Mouse (Mus musculus): ENCODE results near the gene Gm43552. TPM values are rescaled to one million over a fixed set of nuclear protein-coding genes. Genes with fewer than 3 reads are reported as not detected.

Gm43552 gene
- total RNA-seq, 2 experiments from 2014 or later, result not detected

Other genes starting within 250 kb of the Gm43552 start
- gene Rfc1, start 157.2 kb downstream of the Gm43552 start, total RNA-seq (2021), result 10 to 100 TPM; 47.7 to 50.2 TPM
- gene Klb, start 144.5 kb downstream of the Gm43552 start, total RNA-seq (2021), result 10 to 100 TPM; 19.4 to 19.9 TPM
- gene Rpl9, start 101.4 kb downstream of the Gm43552 start, total RNA-seq (2021), result 1,000 to 10,000 TPM; 1,097 to 1,198 TPM
- gene Lias, start 101.3 kb downstream of the Gm43552 start, total RNA-seq (2021), result 10 to 100 TPM; 69.8 to 74.1 TPM
- 10 to 100 TPM; 46.9 to 47.9 TPM for gene Ugdh, start 56.9 kb downstream of the Gm43552 start, total RNA-seq (2021)
- gene Smim14, start 44.4 kb upstream of the Gm43552 start, total RNA-seq (2021), result 100 to 1,000 TPM; 115 to 117 TPM
- gene Ube2k, start 44.4 kb upstream of the Gm43552 start, total RNA-seq (2021), result 10 to 100 TPM; 91.1 to 92.7 TPM
- 100 to 1,000 TPM in 1 of 2 experiments, 10 to 100 TPM in 1; 81.9 to 110 TPM for gene Pds5a, start 205.4 kb upstream of the Gm43552 start, total RNA-seq (2021)